Mouse (Mus musculus): ENCODE measurements at regions not wholly inside any gene's neighbourhood (a gene's known extent, or its start where the extent isn't known, plus 50 kb on each side); places are given as distances from the start of the nearest gene placed in this dataset.

DNA sequence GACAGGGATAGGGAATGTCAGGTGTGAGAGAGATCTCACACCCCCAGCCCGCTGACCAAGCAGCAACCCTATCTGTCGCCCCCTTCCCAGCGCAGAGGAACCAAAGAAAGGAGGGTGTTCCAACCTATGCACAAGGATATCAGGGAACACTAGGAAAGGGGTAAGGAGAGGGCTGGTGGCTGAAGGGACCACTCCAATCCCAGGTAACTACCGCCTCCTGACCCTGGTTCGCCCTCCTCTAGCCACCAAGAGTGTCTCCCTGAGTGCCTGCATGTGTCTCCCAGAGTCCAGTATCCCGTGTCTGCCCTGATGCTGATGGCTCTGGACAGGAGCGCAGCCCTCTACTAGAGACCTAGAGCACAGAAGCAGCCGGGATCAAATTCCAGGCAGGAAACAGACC lies 167.1 kb upstream of the Azi2 start:
- no peak for ATAC-seq (replicated peaks in 1 of 2; ENCODE audit: insufficient read depth in 1 of 2, low FRiP score in 2 of 2, low TSS enrichment in 1 of 2, low read depth in 1 of 2, poor library complexity in 2 of 2, severe bottlenecking in 2 of 2)

DNA sequence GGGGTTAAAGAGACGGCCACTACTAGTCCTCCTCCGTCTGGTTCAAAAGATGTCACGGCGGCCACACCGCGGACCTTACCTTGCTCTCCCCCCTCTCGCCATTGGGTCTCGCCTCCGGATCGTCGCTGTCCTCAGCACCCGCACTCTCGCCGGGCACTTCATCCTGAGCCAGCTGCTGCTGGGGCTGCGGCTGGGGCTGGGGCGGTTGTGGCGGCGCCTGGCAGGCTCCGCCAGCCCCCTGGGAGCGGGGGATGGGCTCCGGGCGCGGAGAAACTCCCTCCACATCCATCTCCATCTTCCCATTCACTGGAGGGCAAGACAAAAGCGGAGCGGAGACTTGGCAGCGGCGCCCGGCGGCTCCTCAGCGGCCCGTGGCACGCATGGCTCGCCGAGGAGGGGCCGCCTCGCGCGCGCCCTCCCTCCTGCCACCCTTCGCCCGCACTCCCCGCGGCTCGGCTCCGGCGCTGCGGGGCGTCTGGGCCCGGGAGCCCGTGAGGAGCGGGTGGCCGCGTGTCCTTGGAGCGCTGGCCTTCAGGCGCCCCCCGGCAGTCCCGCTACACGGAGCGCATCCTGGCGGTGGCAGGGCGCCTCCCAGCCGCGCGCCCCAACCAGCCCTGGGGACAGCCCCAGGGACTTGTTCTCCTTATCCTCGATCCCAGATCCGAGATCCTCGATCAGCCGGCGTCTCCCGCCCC lies 167.8 kb upstream of the Azi2 start:
- peak in 1 of 2 experiments; percentile 67; a peak in 2 of 4 replicates for ATAC-seq (replicated peaks in 1 of 2; ENCODE audit: insufficient read depth in 1 of 2, low FRiP score in 2 of 2, low TSS enrichment in 1 of 2, low read depth in 1 of 2, poor library complexity in 2 of 2, severe bottlenecking in 2 of 2)

DNA sequence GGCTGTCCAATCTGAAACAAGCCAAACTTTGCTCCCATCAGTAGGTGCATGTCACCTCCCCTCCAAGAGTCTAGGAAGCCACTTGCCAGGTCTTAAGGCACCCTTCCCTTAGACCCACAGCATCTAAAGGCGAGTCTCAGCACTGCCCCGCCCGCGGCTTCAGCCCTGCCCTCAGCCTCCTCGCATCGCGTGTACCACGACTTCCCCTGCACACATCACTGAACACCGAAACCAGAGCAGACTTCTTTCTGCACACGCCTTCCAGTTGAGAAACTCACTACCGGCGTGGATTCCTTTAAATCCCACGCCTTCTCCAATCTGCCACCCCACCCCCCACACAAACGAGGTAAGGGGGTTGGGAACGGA lies 168.3 kb upstream of the Azi2 start:
- ATAC-seq (replicated peaks in 1 of 2; ENCODE audit: insufficient read depth in 1 of 2, low FRiP score in 2 of 2, low TSS enrichment in 1 of 2, low read depth in 1 of 2, poor library complexity in 2 of 2, severe bottlenecking in 2 of 2) = peak; percentile 31 to 54; a peak in 2 of 4 replicates

DNA sequence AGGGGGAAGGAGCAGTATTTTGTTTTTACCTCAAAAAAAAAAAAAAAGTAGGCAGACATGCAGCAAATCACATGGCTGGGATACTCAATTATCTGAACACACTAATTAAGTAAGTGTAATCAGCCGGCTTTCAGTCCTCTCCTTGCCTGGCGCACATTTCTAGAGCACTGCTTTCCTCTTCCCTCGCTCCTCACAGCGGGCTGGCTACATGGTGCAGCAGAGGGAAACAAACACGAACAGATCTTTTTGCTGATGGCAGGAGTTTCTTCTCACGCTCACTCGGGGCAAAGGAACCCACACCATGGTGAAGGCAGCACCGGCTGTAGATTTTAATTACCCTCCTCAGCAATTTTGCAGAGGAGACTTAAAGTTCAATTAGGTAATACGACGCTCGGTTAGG lies 169.7 kb upstream of the Azi2 start:
- ATAC-seq (replicated peaks in 1 of 2; ENCODE audit: insufficient read depth in 1 of 2, low FRiP score in 2 of 2, low TSS enrichment in 1 of 2, low read depth in 1 of 2, poor library complexity in 2 of 2, severe bottlenecking in 2 of 2) = no peak

DNA sequence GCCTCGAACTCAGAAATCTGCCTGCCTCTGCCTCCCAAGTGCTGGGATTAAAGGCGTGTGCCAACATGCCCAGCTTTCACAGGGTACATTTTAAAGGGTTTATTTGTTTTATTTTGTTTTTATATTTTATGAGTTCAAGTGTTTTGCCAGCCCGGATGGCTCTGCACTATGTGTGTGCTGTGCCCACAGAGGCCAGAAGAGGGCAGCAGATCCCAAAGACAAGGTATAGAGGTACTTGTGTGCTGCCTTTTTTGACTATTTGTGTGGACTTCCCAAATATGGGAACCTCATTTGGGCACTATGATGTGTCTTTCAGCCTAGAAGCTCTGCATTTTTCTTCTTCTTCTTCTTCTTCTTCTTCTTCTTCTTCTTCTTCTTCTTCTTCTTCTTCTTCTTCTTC lies 176.4 kb upstream of the Azi2 start:
- ATAC-seq (replicated peaks in 1 of 2; ENCODE audit: insufficient read depth in 1 of 2, low FRiP score in 2 of 2, low TSS enrichment in 1 of 2, low read depth in 1 of 2, poor library complexity in 2 of 2, severe bottlenecking in 2 of 2) = no peak

DNA sequence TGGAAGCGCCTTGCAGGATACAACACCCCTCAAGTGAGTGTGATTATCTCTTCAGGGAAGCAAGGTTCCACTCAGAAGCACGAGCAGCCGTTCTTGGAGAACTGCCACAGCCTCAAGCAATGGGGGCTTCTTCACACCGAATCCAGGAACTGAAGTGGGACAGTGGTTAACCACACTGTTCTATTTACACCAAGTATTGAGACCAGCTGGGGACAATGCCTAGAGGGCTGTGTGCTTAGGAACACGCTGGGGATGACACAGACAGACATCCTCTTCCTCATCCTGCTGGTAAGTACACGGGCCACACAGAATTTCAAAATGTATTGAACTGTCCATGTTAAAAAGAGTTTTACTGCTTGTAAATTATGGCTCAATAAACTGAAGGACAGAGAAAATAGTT lies 177.0 kb upstream of the Azi2 start:
- ATAC-seq (replicated peaks in 1 of 2; ENCODE audit: insufficient read depth in 1 of 2, low FRiP score in 2 of 2, low TSS enrichment in 1 of 2, low read depth in 1 of 2, poor library complexity in 2 of 2, severe bottlenecking in 2 of 2) = peak; percentile 63 to 79

DNA sequence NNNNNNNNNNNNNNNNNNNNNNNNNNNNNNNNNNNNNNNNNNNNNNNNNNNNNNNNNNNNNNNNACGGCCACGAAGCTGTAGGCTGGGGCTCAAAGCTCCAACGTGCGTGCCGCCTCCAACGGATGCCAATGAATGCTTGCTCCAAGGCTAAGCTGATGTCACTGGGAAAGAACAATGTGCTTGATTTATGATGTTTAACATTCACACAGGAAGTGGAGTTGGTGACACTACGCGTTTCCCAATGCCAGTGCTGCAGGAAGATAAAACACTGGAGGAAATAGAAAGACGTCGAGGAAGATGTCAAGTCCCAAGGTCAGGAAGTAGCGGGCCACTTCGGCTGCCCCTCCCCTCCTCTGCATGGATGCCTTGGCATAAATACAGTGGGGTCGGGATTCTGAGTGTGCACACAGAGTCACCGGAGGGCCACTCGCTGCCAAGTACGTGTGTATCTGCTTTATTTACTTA lies 180.7 kb upstream of the Azi2 start:
- peak; percentile 68 to 83 for ATAC-seq (replicated peaks in 1 of 2; ENCODE audit: insufficient read depth in 1 of 2, low FRiP score in 2 of 2, low TSS enrichment in 1 of 2, low read depth in 1 of 2, poor library complexity in 2 of 2, severe bottlenecking in 2 of 2)

DNA sequence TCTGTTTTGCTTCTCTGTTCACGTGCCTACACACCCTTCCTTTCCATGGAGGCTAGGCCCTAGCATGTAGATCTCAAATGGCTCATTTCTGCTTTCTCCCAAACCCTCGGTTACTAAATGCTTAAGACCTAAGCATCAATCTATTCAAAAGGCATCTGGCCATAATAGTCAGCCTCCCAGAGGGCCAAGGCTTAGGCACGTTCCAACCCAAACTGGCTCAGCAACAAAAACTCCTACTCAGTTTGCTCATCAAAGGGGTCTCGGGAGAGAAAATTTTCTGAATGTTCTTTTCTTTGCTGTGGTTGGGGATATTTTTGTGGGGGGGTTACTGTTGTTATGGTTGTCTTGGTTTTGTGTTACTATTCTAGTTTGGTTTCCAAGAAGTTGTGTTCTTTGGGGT lies 196.8 kb upstream of the Azi2 start:
- ATAC-seq (replicated peaks in 1 of 2; ENCODE audit: insufficient read depth in 1 of 2, low FRiP score in 2 of 2, low TSS enrichment in 1 of 2, low read depth in 1 of 2, poor library complexity in 2 of 2, severe bottlenecking in 2 of 2) = no peak

DNA sequence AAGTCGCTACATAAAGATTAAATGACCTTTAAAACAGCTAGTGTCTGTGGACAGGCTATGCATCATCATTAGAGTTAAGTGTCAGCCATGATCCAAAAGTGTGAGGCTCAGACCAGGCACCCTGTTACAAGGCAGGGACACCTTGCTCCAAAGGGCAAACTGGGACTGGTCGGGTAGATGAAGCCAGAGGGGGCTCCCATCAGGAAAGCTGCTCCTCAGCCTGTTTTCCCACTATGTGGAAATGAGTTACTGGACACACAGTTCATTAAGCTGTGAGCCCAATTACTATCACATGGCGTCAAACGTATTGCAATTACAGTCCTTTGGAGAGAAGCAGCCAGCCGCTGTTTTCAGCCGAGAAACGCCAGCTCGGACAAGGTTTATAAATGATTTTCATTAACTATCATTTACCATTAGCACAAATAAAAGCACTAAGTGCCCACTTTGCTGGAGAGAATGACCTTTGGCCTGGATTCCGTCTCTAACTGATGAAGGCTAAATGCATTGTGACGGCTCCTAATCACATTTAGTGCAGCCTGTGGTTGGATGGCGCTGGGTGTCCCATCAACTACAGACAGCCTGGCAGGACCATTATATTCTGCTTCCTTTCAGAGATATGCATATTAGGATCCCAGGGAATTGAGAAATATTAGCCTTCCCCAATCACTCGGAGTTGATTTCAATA lies 203.5 kb upstream of the Azi2 start:
- ATAC-seq (replicated peaks in 1 of 2; ENCODE audit: insufficient read depth in 1 of 2, low FRiP score in 2 of 2, low TSS enrichment in 1 of 2, low read depth in 1 of 2, poor library complexity in 2 of 2, severe bottlenecking in 2 of 2) = no peak

DNA sequence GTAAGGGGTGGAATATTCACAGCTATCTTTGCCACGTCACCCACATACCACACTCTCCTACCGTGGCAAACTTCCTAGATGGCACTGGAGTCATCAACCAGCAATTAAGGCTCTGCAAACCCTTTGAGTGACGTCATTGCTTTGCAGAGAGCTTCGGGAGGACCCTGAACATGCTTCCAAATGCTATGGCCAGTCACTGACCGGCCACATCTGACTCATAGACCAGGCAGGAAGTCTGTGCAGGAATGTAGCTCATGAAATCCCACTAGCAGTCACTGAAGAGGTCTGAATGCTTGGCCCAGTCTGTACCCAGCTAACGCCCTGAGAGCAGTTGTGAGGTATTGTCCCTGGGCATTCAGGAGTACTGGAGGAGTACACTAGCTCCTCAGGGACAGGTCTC lies 203.9 kb upstream of the Rbms3 start:
- no peak for ATAC-seq (replicated peaks in 1 of 2; ENCODE audit: insufficient read depth in 1 of 2, low FRiP score in 2 of 2, low TSS enrichment in 1 of 2, low read depth in 1 of 2, poor library complexity in 2 of 2, severe bottlenecking in 2 of 2)

DNA sequence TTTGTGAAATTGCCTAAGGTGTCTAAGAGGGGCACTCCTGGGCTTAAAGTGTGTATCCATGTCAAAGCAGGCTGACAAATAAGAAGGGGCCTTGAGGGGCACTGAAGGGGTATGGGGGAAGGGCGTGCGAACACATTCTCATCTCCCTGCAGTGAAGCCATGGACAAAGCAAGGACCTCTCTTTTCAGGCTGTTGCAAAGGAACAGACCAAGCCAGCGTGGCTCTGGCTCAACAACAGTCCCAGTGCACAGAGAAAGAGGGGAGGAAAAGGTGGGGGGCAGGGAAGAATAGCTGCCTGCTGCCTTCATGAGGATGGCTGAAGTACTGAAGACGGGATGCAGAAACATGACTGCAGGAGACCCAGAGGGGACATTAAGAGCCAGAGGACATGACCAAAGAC lies 184.9 kb upstream of the Rbms3 start:
- no peak for ATAC-seq (replicated peaks in 1 of 2; ENCODE audit: insufficient read depth in 1 of 2, low FRiP score in 2 of 2, low TSS enrichment in 1 of 2, low read depth in 1 of 2, poor library complexity in 2 of 2, severe bottlenecking in 2 of 2)

DNA sequence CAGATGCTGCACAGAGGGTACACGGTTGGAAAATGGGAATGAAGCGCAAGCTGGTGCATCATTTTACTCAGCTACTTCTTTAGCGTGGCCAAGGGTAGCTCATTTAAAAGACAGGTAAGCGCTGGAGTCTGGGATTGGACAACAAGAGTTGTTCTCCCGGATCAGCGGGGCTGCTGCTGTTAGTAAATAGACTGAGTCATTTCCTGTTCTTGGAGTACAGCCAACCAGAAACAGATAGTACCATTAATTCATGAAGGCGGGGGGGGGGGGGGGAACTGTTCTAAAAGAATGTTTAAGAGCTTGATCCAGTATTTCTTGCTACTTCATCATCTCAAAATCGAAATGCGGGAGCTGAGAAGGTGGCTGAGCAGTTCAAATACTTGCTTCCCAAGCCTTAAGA lies 183.5 kb upstream of the Rbms3 start:
- ATAC-seq (replicated peaks in 1 of 2; ENCODE audit: insufficient read depth in 1 of 2, low FRiP score in 2 of 2, low TSS enrichment in 1 of 2, low read depth in 1 of 2, poor library complexity in 2 of 2, severe bottlenecking in 2 of 2) = no peak

DNA sequence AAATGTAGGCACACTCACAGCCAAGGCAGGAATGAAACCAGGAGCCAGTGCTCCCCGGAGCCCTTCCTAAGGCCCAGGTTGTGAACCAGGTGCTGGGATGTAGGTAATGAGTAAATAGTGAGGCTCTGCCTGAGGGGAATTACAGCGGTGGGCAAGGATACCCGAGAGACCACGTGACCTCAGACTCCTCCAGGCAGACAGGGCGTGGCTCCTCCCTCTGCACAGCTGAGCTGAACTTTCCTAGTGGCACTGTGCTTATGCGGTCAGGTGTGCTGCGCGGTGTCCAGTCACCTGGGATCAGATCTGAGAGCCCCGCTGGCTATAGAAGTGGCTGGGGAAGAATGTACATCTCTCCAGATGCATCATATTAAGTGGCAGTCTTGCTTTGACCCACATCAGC lies 176.1 kb upstream of the Rbms3 start:
- no peak for ATAC-seq (replicated peaks in 1 of 2; ENCODE audit: insufficient read depth in 1 of 2, low FRiP score in 2 of 2, low TSS enrichment in 1 of 2, low read depth in 1 of 2, poor library complexity in 2 of 2, severe bottlenecking in 2 of 2)

DNA sequence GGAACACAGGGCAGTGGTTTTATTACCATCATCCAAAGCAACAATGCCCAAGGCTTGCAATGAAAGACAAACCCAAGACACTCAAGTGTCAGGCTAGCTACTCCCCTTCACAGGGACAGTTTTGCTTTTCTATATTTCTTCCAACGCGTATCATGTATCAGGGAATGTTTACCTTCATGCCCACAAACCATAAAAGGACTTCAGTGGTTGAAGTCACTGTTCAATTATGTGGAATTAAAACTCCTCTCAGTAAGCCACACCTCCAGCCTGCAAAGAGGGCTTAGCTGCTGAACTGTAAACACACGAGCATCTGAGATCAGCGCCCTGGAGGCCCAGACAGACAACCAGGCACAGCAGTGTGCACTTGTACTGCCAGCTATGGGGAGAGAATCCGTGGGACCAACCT lies 154.5 kb upstream of the Rbms3 start:
- no peak for ATAC-seq (replicated peaks in 1 of 2; ENCODE audit: insufficient read depth in 1 of 2, low FRiP score in 2 of 2, low TSS enrichment in 1 of 2, low read depth in 1 of 2, poor library complexity in 2 of 2, severe bottlenecking in 2 of 2)

DNA sequence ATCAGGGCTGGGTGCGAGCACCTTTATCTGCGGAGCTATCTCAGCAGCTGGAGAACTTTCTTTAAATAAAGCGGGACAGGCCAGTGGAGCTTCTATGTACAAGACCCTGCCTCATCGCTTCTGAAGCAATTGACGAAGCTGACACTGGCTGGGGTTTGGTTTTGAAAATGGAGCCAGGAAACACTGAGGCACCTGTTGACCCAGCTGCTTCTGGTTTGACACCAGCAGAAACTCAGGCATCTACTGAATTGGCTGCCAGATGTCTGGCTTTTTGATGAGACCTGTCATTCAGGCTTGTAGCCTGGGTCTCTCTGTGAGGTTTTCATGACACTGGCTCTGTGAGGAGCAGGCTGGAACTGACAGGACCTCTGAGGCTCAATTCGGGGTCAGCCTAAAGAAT lies 124.9 kb upstream of the Rbms3 start:
- ATAC-seq (replicated peaks in 1 of 2; ENCODE audit: insufficient read depth in 1 of 2, low FRiP score in 2 of 2, low TSS enrichment in 1 of 2, low read depth in 1 of 2, poor library complexity in 2 of 2, severe bottlenecking in 2 of 2) = no peak

DNA sequence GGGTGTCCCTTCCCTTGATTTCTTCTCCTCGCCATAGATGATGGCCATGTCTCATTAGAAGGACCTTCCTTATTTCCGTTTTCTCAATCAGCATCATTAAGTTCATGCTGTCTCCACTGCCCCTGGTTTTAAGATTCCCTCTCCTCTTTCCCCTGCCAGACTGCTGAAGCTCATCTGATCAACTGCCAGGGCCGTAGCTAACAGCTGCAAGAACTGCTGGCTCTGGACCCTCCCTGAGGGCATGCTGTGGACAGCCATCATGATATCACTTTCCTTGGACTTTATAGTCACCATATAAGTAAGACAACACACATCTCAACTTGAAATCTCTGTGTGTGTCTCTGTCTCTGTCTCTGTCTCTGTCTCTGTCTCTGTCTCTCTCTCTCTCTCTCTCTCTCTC lies 123.8 kb upstream of the Rbms3 start:
- no peak for ATAC-seq (replicated peaks in 1 of 2; ENCODE audit: insufficient read depth in 1 of 2, low FRiP score in 2 of 2, low TSS enrichment in 1 of 2, low read depth in 1 of 2, poor library complexity in 2 of 2, severe bottlenecking in 2 of 2)

DNA sequence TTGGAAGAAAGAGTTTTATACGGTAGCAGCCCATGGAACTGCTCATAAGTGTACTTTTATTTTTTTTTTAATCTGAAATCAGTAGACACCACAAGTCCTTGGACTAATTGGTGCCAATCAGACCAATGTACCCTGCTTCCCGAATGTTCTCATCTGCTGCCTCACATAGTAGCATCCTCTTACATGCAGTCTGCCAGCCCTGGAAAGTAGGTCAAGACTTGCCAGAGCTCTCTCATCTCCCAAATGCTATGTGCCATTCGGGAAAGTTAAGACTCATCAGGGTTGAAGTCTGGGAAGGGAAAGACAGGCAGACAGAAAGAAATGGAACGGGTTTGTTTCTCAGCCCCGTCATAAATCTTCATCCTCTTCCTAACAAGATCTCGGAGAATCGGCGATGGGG lies 115.2 kb upstream of the Rbms3 start:
- peak in 1 of 2 experiments; percentile 17; a peak in 1 of 4 replicates for ATAC-seq (replicated peaks in 1 of 2; ENCODE audit: insufficient read depth in 1 of 2, low FRiP score in 2 of 2, low TSS enrichment in 1 of 2, low read depth in 1 of 2, poor library complexity in 2 of 2, severe bottlenecking in 2 of 2)

DNA sequence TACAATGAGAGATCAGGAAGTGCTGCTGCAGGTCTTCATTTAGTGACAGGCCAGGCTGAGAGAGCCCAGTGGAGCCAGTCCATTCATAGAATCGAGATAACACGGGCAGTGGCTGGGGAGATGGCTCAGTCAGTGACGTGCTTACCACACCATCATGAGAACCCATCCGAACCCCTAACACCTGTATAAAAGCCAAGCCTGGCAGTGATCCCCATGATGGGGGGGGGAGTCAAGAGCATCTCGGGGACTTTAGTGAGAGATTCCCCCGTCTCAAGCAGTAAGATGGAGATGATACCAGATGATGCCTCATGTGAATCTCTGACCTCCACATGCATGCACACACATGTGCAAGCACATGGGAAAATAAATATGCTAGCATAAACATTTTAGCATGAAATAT lies 99.7 kb upstream of the Rbms3 start:
- ATAC-seq (replicated peaks in 1 of 2; ENCODE audit: insufficient read depth in 1 of 2, low FRiP score in 2 of 2, low TSS enrichment in 1 of 2, low read depth in 1 of 2, poor library complexity in 2 of 2, severe bottlenecking in 2 of 2) = no peak

DNA sequence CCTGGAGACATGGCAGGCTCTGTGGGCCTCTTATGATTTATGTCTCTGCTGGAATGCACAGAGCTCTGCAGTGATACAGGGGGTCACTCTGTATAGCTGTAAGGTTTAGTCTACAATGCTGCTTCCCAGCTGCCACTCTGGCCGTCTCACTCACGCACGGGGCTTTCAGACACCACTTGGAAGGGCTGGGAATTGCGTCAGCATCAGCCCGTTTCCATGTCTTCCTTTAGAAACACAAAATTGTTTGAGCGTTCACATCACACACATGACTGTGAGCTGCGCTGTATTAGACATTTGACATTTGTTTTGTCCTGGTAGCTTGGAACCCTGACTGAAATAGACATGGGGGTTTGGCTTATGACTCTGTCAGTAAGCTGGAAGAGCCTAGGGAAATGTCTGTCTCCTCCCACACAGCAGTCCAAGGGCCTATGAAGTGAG lies 90.5 kb upstream of the Rbms3 start:
- ATAC-seq (replicated peaks in 1 of 2; ENCODE audit: insufficient read depth in 1 of 2, low FRiP score in 2 of 2, low TSS enrichment in 1 of 2, low read depth in 1 of 2, poor library complexity in 2 of 2, severe bottlenecking in 2 of 2) = no peak
